Mouse (Mus musculus) brain, adult 2 months (tissue): ENCODE results near the gene 0610040J01Rik.

Experiments used
- DNase-seq: peaks from one replicate; pipeline ENCODE4 v3.0.0; 2011; ENCODE audit warnings: low read depth, low spot score

0610040J01Rik gene

DNA sequence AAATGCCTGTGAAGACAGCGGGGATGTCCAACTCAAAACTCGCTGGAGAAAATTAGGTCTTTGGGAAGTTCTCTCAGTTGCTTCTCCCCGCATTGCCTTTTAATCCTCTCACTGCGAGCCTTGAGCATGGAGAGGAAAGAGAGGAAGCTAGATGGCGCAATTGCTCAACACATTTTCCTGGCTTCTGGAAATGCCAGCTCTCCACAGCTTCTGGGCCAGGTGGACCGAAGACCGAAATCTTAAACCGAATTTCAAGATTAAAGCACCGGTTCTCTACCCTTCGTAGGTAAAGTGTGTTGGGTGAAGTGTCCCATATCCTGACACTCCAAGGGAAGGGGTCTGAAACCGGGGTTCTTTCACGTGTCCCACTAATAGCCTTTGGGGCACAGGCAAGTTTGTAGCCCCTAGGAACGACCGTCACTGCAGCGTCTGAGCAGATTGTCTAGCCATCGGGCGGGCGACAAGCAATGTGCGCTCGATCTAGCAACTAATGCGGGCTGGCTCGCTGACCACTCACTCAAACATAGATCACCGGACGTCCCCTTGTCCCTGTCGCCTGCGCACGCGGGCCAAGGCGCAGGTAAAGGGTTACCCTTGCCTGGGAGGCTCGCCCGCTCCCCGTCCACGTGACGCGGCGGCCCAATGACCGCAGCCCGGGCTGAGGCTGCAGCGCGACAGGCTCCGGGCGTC is at the start of gene 0610040J01Rik:
0610040J01Rik (plus strand) TSS at position 545 of the 690 bp plus-strand sequence.
- peak; percentile 86 for DNase-seq

DNA sequence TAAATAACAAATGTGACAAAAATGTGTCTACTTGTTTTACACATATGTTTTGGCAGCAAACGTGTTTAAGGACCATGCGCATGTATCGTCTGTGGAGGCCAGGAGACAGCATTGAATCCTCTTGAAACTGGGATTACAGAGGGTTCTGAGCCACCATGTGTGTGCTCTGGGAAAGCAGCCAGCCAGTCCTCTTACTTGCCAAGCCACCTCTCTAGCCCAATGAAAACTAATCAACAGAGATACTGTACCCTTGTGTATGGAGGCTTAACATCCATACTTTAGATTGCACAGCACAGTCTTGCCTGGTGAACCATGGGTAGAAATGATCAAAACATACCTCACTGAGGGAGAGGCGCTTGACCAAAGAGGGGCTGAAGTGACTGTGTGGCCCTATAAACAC is 46.3 kb upstream of the 0610040J01Rik start:
- peak; percentile 25 for DNase-seq

DNA sequence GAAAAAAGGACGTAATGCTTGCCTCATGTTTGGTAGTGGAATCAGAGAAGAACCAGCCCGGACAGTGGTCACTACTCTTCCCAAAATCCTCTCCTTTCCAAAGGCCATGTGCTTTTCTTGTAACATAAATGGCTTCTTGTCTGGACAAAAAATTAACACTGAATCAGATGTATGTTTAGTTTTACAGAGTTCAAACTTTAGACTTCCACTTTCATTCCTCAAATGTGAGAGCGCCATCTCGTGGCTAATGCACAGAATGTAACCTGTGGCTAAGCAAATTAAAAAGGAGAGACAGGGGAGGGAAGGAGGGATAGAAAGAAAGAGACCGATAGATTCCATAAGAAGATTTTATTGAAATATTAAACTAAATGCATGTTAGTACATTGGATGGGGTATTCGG is 45.4 kb upstream of the 0610040J01Rik start:
- DNase-seq: peak; percentile 83

DNA sequence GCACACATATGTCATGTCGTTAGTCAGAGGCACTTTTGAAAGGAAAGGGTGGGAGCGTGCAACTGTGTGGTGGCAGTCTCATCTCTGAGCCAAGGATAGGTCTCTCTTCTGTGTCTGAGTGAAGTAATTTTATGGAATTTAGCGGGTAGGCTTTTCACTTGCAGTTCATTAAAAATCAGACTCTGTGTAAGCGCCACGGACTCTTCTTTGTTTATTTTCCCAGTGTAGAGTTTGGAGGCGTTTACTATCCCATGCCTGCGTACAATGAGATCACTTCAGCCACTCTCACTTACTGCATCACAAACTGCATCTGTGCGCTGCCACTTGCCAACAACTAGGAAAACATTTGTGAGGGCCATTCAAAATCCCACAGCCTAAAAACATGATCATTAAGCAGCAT is 44.7 kb upstream of the 0610040J01Rik start:
- DNase-seq: peak; percentile 66

DNA sequence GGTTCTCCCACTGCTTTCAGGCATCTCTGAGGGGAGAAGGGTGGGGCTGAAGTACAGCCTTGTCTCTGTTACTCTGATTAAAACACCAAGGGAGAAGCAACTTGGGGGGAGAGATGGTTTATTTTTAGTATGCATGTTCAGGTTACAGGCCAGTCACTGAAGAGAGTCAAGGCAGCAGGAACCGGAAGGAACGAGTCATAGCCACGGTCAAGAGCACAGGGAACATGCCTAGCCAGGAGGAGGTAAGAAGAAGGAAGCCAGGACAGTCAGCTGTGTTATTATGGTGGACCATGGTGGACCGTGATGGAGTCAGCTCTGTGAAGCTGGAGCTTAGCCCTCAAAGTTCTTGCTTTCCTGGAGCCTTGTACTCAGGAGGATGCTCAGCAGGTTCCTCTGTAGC is 43.9 kb upstream of the 0610040J01Rik start:
- DNase-seq: no peak

DNA sequence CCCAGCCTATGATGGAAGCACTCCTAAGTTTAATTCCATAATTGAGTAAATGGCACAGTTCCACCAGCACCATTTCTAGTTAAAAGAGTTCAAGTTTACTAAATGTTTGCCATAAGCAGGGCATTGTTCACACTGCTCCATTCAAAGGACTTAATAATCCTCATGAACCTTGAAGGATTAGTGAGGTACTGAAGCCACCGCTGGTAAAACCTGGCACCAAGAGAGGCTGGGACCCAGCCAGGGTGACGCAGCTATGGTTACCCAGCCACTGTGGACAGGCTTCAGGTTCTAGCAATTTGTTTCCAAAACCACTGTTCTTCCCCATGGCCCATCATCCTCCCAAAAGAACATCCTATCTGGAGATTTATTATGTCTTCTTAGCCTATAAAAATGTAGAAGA is 39.2 kb upstream of the 0610040J01Rik start:
- DNase-seq: no peak

DNA sequence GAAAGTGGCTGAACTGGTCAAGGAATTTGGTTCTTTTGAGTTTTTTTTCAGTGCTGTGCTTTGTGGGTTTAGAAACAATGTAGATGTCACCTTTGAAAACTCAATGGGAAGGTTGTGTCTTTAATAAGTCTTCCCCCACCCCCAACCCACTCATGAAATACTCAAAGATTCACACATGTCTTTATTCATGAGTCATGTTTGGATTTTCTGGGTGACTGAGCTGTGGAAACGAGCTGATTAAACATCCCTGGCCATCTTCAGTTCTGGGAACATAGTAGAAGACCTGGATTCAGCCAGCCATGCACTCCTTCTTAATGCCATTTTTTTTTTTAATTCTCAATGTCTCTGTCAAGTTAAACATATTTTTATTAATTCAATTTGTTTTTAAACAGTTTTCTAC is 38.6 kb upstream of the 0610040J01Rik start:
- no peak for DNase-seq

DNA sequence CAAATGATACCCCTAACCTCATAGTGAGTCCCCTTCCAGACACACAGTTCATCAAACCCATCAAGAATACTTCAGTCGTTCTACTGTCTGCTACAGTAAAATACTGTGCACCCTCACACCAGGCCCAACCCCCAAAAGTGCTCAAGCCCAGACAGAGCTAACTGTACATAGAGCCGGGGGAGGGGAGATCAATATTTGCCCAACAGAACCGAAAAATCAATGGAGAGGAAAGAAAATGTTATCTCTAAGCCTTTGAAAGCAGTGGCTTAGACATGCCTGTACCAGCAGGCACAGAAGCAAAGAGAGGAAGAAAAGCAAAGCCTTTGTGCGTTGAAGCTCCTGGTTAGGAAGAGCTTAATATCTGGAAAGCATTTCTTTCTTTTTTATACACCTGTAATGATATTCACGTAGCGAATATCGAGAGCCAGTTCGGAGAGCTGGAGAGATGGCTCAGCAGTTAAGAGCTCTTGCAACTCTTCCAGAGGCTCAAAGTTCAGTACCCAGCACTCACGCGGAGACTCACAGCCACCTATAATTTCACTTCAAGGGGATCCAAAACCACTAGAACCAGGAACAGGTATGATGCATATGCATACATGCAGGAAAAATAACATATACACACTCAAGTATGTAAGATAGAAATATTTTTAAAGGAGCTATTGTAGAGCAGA is 23.9 kb upstream of the 0610040J01Rik start:
- no peak for DNase-seq

DNA sequence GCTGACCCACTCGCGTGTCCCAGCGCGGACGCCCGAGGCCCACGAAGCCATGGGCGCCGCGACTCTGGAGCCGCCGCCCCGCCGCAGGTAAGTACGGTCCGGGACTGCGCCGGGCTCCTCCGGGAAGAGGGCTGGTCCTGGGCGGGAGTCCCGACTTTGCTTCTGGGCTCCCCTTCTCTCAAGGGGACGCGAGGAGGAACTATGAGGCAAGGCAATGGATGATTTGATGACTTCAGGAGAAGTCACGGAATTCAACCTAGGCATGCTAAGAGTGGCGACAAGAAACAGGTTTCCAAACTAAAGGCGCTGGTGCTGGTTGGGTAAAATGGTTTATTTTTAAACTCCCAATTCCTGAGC is 324 bp downstream of the 0610040J01Rik start:
- no peak for DNase-seq

DNA sequence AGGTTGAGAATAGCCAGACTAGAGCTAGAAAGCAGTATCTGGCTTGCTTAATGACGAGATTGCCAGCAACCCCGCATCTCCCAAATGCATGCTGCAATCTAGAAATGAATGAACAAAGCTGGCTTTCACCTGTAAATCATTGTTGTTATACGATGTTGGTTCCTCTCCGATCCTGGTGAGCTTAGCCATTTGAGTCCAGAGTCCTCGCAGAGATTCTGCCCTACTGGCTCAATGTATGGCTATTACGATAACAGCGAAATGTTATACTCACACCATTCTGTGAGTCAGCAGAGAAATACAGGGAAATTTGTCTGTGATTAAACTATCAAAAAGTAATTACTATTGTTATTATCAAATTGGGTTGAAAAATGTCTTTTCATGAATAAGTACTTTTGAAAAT is 4.5 kb downstream of the 0610040J01Rik start:
- DNase-seq: no peak

DNA sequence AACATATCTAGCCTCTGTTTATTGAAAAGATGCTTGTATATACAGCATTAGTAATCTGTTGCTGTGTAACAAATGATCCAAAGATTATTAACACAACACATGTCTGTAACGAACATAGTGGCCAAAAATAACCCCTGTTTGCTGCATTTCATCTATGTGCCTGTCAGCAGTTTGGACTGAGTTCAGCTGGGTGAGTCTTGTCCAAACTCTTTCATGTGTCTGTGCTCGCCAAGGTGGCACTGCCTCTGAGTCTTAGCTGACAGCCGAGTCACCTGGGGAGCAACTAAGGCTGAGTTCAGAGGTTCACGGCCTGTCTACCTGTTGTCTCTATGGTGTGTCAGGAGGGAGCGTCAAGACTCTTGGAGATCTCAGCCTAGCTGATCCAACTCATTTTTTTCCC is 5.1 kb downstream of the 0610040J01Rik start:
- no peak for DNase-seq

DNA sequence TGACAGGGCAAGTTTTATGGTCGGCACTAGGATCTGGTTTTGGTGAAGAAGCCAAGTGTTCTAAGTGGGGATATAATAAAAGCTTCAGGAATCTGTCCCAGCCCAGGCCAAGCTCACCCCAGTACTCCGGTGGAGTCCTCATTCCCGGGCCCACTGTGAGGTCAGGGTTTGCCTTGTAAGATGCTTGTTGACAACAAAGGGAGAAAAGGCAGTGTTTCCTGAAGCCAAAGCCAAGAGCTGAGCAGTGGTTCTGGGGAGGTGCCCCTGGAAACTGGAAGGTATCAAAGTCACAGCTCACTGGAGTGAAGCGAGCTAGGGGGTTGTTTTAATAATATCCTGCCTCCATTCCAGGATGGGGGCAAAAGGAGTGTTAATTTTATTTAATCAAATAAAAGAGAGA is 6.8 kb downstream of the 0610040J01Rik start:
- DNase-seq: no peak

DNA sequence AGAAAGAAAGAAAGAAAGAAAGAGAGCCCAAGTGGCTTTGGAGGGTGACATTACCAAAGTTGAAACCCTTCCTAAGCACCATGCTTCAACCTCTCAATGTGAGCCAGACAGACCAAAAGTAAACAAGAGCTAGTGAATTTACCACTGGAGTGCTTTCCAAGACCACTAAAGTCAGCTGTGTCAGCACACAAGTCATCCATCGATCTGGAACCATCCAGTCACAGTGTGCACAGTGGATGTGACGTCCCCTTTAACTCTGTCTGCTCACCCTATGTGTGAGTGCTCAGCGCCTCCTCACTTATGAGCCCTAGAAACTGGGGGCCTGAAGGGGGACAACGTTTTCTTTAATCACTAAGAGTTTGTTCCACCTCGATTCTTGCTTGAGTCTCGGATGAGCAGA is 7.4 kb downstream of the 0610040J01Rik start:
- DNase-seq: no peak

DNA sequence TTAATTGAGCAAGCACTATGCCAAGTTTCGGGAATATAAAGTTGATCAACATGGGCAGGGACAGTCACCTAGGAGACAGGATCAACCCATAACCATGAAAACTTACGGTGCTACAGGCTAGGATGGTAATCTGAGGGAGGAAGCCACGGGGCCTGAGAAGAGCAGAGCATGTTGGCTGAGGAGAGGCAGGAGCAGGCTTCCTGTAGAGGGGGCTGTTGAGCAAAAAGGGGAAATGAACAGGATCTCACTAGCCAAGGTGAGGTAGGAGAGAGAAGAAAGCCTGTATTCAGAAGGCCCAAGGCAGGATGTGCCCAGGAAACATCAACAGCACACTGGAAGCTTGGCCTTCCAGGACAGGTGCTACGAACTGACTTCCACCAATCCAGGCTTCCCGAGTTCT is 9.0 kb downstream of the 0610040J01Rik start:
- DNase-seq: no peak

DNA sequence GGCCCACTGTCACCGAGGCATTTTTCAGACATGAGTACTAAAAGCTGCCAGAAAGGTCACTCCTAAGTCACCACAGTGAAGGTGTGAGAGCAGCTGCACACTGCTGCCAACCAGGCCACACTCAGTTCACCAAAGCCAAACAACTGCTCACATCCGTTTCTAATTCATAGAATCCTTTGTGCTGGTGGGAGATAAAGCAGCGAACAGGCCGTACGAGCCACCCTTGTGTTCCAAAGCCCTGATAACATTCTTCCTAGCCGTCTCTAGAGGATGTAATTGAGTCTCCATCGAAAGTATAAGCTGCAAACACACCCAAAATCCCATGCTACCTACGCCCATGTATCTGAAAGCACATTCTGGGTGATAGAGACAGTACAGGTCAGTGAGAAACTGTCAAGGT is 9.7 kb downstream of the 0610040J01Rik start:
- no peak for DNase-seq

DNA sequence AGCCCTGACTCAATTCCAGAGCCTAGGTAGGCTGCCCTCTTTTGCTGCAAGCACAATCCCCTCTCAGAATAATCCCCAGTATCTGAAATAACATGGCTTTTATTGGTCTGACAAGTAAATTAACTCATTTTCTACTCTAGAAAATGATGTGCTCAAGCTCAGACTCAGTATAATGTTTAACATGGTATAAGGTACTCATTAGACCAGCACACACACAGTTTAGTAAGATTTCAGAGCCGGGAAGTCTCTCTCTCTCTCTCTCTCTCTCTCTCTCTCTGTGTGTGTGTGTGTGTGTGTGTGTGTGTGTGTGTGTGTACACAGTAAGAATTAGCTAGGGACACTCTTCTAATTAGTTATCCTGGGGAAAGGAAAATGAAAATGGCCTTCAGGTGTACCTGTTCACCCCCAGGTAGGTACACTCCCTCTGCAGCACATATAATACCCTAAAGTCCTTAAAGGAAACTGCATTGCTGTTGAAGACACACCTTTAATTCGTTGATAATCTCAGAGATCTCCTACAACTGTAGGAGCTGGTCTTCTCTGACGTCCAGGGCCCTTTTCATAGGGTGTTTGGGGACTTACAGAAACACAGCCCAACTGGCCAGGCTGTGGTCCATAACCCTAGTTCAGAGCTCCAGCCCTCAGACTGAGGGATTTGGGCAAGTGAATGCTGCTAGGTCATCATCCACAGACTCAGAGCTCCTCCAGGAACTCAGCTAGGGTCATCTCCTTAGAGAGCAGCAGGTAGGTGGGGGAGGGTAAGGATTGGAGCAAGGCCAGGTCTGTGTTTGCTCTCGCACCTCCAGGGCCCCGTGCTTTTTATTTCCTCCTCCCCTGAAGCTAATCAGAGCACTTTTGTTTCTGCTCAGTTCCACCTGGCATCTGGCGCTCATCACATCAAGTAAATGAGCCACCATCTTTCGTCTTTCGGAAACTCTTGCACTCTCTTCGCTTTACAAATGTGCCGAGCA is 11.5 kb downstream of the 0610040J01Rik start:
- DNase-seq: no peak

DNA sequence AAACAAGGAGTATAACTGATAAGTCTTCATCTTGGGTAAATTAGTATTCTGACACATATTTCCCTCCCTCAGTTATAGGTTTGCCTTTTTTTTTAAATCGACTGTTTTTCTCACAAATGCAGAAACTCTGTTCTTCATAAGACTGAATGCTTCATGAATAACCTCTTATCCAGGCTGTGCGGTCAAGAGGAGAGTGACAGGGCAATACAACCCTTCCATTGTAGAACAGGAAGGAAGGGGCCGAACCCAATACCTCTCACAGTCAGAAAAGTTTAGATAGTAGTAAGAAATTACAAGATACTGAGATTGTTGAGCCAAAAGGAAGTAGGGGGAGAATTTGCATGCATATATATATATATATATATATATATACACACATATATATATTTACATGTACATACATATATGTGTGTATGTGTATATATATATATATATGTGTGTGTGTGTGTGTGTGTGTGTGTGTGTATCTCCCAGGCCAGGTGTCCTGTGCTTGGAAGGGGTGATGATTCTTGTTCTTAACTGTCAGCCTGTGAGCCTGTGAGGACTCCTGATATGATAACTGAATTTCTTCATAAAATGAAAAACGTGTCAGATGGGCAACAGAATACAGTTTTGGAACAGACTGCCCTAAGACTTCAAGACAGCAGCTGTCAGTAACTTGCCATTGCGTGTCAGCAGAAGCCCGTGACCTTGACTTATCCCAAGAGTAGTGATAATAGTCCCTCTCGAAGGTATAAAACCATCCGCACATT is 12.6 kb downstream of the 0610040J01Rik start:
- DNase-seq: no peak

DNA sequence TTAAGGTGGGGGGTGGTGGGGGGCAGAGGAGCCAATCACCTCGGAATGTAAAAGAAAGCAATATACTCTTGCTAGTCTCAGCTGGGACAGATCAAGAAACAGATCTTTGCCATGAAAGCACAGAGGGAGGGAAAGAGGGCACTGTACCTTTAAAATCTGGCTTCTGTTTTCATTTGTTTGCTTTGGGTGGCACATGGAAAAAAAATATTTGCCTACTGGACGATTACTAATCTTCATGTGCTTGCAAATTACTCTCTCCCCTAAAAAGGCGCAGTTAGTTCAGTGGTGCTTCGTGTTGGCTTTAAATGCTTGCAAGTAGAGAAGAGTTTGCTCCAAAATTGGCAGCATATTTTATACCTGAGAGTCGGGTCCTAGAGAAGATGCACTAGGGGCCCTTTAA is 13.7 kb downstream of the 0610040J01Rik start:
- DNase-seq: no peak

DNA sequence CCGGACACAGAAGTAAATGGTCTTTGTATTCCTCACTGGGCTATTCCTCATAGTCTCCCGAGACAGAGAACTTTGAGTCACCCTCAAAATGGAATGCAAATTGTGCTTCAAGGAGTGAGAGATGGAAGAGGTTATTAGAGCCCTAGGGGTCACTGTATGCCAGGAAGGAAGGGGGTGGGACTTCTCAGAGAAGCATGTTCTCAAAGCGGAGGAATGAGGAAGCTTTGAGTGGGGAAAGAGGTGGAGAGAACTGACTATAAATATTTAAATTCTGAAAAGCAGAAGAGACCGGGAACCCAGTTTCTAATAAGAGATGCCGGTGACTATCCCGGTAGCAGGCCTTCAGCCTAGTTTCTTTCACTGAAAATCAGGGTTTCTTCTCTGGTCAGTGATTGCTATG is 14.8 kb downstream of the 0610040J01Rik start:
- peak; percentile 18 for DNase-seq

DNA sequence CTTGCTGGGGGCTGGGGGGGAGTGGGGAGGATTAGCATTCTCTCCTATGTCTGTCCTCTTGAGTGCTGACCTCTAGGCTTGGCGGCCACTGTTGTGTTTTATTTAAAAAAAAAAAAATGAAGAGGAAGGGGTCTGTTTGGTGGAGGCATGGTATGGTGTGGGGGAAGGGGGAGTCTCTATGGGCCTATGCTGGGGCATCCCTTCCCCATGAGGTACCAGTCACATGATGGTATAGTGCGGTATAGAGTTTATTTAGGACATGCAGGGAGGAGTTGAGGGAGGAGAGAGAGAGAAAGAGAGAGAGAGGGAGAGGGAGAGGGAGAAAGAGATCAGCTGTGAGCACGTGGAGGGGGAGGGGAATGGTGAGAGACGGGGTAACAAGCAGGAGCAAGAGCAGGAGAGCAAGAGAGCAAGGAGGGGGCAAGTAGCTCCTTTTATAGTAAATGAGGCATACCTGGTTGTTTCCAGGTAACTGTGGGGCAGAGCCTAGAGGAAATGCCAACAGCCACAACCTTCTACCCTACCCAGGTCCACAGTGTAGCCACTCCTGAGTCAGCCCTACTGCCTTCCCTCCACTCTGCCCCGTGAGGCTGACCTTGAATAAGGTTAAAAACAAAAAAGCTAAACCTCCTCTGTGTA is 15.4 kb downstream of the 0610040J01Rik start:
- DNase-seq: no peak
